Mouse (Mus musculus): ENCODE results near the gene Ccdc124. TPM values are rescaled to one million over a fixed set of nuclear protein-coding genes. Genes with fewer than 3 reads are reported as not detected.

The Ccdc124 gene
- total and polyA plus RNA-seq, 3 experiments, result 47.6 to 87.1 TPM; not detected in 1

DNA sequence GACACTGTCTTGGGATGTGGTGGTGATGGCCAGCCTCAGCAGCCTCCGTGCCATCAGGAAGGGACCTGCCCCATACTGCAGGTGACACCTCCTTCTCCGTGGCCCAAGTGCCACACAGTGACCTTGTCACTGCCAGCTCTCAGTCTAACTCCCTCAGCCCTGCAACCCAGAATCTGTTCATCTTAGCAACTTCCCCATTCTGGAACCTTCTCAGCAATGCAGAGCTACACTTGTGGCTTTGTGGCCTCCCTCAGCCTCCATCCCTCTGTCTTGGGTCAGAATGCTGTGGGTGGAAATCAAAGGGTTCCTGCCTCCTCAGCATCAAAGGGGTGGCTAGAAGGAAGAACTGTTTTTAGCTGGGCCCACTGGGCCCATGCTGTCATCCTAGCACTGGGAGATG is 19.9 kb downstream of the Ccdc124 start:
- H3K36me3 ChIP-seq (ENCODE audit: control insufficient read depth in 1 of 2, insufficient read depth in 2 of 2, low read length in 2 of 2), result no peaks in the 10 kb centered on the region; a peak in 1 of 4 replicates
- H3K9ac ChIP-seq (ENCODE audit: control insufficient read depth, low read depth, low read length, poor library complexity, severe bottlenecking), result no peak overlapping the region
- no peak overlapping the region for H3K4me3 ChIP-seq (ENCODE audit: control insufficient read depth in 1 of 2, insufficient read depth in 1 of 2, low read depth in 2 of 2, low read length in 2 of 2)
- H3K27me3 ChIP-seq (ENCODE audit: control insufficient read depth in 1 of 2, insufficient read depth in 2 of 2, low read length in 2 of 2), result no peaks in the 10 kb centered on the region
- H3K27ac ChIP-seq (ENCODE audit: control insufficient read depth, low read depth, low read length), result no peak overlapping the region
- DNase-seq (ENCODE audit: low read depth, low spot score), result peak; percentile 81
- TF ChIP-seq JUND (IDR thresholded peaks at IDR 0.05; ENCODE audit: low read depth, low read length) (no peak), ZC3H11A (IDR thresholded peaks at IDR 0.05; ENCODE audit: low read depth, low read length) (no peak), UBTF (IDR thresholded peaks at IDR 0.05; ENCODE audit: borderline replicate concordance, insufficient read depth, low read depth, low read length) (peak; percentile 90; the same call in 1 of the 2 replicates), SMC3 (IDR thresholded peaks at IDR 0.05; ENCODE audit: low read depth, low read length) (no peak), TCF12 (IDR thresholded peaks at IDR 0.05; ENCODE audit: low read depth, low read length) (no peak), SIN3A (IDR thresholded peaks at IDR 0.05; ENCODE audit: low read length) (no peak), USF2 (IDR thresholded peaks at IDR 0.05; ENCODE audit: borderline replicate concordance in 1 of 2, insufficient read depth in 1 of 2, low read depth in 1 of 2, low read length in 2 of 2) (no peak), MYC (IDR thresholded peaks at IDR 0.05; ENCODE audit: low read depth, low read length) (no peak), GATA1 (IDR thresholded peaks at IDR 0.05; ENCODE audit: low read depth, low read length) (no peak), RCOR1 (IDR thresholded peaks at IDR 0.05; ENCODE audit: low read depth, low read length) (peak; percentile 68), TBP (IDR thresholded peaks at IDR 0.05; ENCODE audit: low read depth, low read length) (peak; percentile 98), E2F4 (IDR thresholded peaks at IDR 0.05; ENCODE audit: borderline replicate concordance, low read depth, low read length) (no peak), ZNF384 (IDR thresholded peaks at IDR 0.05; ENCODE audit: low read depth, low read length) (no peak), USF1 (IDR thresholded peaks at IDR 0.05; ENCODE audit: low read depth, low read length) (no peak), CHD2 (IDR thresholded peaks at IDR 0.05; ENCODE audit: low read length) (no peak)
- no peaks in the 10 kb centered on the region; the same call in 1 of the 2 replicates for H3K79me2 ChIP-seq (ENCODE audit: control insufficient read depth, insufficient read depth, low read length, poor library complexity)
- no peaks in the 10 kb centered on the region for H3K9me3 ChIP-seq (replicated peaks; ENCODE audit: insufficient read depth, low read length)
- H3K4me1 ChIP-seq (ENCODE audit: control insufficient read depth in 1 of 2, insufficient read depth in 2 of 2, low read length in 2 of 2), result peaks cover 0 to 20% of the 10 kb centered on the region in 2 experiments; a peak in 3 of 4 replicates

- Histone ChIP-seq H3K36me3 (ENCODE audit: control insufficient read depth in 1 of 2, insufficient read depth in 2 of 2, low read length in 2 of 2) (no peaks in the 10 kb centered on the region; a peak in 1 of 4 replicates), H3K27me3 (ENCODE audit: control insufficient read depth in 1 of 2, insufficient read depth in 2 of 2, low read length in 2 of 2) (no peaks in the 10 kb centered on the region), H3K27ac (ENCODE audit: control insufficient read depth, low read depth, low read length) (no peak overlapping the region), H3K9me3 (replicated peaks; ENCODE audit: insufficient read depth, low read length) (no peaks in the 10 kb centered on the region), H3K4me3 (ENCODE audit: control insufficient read depth in 1 of 2, insufficient read depth in 1 of 2, low read depth in 2 of 2, low read length in 2 of 2) (no peak overlapping the region), H3K9ac (ENCODE audit: control insufficient read depth, low read depth, low read length, poor library complexity, severe bottlenecking) (no peak overlapping the region), H3K4me1 (ENCODE audit: control insufficient read depth in 1 of 2, insufficient read depth in 2 of 2, low read length in 2 of 2) (peaks cover 0 to 20% of the 10 kb centered on the region in 2 experiments; a peak in 3 of 4 replicates), H3K79me2 (ENCODE audit: control insufficient read depth, insufficient read depth, low read length, poor library complexity) (no peaks in the 10 kb centered on the region; the same call in 1 of the 2 replicates)
- DNase-seq (ENCODE audit: low read depth, low spot score), result no peak
- TF ChIP-seq USF2 (IDR thresholded peaks at IDR 0.05; ENCODE audit: borderline replicate concordance in 1 of 2, insufficient read depth in 1 of 2, low read depth in 1 of 2, low read length in 2 of 2) (no peak), ZKSCAN1 (IDR thresholded peaks at IDR 0.05; ENCODE audit: low read depth, low read length) (no peak), POLR2AphosphoS2 (IDR thresholded peaks at IDR 0.05; ENCODE audit: low read length) (no peak), TAL1 (IDR thresholded peaks at IDR 0.05; ENCODE audit: low read length) (no peak), GATA1 (IDR thresholded peaks at IDR 0.05; ENCODE audit: low read depth, low read length) (no peak), ZC3H11A (IDR thresholded peaks at IDR 0.05; ENCODE audit: low read depth, low read length) (no peak), TBP (IDR thresholded peaks at IDR 0.05; ENCODE audit: low read depth, low read length) (no peak), MYC (IDR thresholded peaks at IDR 0.05; ENCODE audit: low read depth, low read length) (no peak)
Observed at GRCm38 (mm10) chr8:70852595-70853231, 21.0 kb downstream of the Ccdc124 start.

All from MEL (cell line).